Mouse (Mus musculus) lung, postnatal 25 days (tissue): ENCODE data around the gene Efna5.

ENCODE experiments used
- DNase-seq: peaks from one replicate; pipeline ENCODE4 v3.0.0; 2022; ENCODE audit warnings: low spot score

Gene Efna5

DNA sequence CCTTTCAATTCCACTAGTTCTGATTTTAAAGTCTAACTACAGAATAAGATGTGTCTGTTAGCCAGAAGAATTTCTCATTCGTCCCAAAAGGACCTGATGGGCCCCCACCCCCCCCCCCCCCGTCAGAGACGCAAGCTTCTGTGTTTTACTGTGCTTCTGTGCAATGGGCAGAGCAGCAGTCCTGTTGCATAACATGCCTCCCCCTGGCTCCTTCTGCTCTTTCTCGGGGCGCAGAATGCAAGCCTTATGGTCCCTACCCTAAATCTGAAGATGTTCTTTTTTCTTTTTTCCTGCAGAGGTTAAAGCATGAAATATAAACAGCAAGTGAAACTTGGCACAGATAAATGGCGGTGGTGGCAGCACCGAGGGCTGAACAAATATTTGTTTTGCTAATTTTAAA is 224.5 kb downstream of the Efna5 start:
- no peak for DNase-seq

DNA sequence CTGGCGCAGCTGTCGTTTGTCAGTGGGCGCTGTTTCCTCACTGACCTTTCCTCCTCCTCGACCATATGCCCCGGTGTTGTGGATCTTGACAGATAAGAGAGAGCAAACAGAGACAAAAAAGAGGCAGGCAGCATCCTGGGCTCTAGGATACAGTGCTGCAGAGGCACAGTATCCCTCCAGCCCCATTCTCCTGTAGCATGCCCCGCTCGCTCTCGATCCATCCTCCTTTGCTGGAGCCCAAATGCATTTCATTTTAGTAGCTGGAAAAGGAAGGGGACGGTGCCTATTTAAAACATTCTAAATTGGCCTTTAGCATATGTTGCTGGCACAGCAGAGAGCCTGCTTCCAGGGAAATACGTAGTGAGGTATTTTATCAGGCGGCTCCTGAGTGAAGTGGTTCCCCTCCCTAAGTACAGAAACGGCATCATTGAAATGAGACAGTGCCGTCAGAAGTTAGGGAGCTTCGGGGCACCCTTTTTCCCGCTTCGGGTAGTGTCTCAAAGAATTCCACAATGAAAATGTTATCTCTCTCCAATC is 225.2 kb downstream of the Efna5 start:
- no peak for DNase-seq

DNA sequence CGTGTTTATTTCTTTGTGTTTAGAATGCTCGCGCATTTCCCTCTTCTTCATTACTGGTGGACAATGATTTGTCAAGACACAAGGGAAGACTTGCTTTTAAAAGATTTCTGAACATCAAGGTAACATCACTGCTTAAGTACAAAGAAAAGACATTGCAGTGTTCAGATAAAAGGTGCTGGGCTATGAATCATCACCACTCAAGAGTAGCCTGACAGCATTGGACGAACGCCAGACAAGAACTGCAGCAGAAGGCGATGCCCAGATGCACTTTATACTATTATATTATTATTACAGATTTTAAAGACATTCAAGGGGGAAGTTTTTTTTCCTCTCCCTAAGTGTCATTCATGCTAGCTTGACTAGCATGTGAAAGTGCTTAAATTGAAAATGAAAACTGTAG is 228.7 kb downstream of the Efna5 start:
- DNase-seq: no peak

DNA sequence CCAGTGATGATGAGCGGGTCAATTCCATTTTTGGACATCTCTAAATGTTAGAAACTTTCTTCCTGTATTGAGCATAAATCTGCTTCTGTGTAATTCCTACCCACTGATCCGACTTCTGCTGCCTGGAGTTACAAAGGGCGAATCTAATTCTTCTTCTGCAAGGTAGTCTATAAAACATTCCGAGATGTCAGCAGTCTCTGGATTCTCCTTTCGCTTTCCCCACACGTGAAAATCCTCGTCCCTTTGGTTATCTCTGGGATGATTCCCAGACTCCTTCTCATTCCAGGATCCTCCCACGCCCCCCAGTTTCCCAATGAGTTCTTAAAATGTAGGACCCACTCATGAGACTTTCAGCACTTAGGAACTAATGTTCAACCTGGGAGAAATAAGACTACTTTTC is 229.4 kb downstream of the Efna5 start:
- DNase-seq: no peak

DNA sequence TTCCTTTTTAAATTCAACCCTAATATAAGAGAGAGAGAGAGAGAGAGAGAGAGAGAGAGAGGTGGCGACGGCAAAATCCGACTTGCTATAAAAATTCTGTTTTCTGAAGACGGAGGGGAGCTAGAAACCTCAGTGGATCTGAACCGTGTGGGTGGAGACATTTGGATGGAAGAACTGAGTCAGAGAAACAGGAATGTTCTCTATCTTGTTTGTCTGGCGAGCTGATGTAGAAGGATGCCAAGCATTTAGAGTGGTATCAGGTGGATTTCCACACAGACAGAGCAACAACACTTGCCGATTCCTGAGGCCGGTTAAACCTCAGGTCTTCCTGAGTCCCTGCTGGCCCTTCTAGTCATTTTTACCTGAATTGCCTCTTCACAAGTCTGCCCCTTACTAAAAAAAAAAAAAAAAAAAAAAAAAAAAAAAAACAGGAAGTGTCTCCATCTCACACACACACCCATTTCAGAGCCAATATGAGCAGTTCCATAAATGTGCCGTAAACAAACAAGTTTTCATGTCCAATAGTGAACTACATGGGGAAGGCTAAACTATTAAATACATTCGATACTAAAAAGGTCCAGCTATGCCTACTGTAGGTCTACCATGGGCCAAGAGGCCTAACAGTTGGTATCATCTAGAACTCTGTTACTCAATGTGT is 231.7 kb downstream of the Efna5 start:
- DNase-seq: peak; percentile 63

DNA sequence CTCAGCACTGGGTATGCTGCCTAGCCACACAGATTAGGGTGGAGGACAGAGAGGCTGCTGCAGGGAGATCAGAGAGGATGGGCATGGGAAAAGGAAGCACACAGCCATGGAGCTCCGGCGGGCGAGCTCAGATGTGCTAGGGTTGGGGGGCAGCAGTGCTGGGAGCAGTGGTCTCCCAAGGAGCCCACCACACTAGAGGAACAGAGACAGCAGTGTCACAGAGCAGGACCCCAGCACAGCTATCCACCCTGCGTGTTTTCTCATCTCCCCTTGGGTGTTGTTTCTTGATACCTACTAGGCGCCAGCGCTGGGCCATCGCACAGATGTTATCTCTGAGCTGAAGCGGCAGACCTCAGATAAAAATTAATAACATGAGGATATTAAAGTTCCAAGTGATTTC is 234.3 kb downstream of the Efna5 start:
- DNase-seq: no peak

DNA sequence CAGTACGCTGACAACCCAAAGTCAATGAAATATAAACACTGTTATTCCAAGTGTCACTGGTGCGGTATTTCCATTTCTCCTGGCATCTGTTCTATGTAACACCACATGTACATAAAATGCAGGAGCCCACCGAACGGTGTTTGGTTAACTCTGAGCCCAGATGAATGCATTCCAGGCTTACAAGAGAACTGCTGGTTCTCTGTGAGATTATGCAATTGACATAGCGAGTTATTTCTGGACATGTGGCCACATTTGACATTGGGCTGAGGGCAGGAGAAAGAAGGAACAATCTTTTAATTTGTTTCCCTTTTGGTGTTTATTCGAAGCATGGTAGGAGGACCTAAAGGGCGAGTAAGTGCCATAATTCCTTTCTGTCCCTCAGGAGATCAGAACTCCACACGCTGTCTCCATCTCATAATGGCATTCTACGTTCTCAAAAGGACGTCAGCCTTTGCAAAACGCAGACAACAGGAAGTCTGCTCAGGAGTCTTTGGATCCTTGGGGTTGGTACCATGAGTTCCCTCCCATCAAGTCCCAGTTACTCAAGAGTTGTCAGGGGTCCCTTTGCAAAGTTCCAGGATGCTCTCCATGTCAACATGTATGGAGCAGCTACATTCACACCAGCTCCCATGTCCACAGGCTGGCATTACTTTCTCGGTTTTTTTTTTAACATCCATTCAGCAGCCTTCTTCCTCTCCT is 238.5 kb downstream of the Efna5 start:
- DNase-seq: no peak

DNA sequence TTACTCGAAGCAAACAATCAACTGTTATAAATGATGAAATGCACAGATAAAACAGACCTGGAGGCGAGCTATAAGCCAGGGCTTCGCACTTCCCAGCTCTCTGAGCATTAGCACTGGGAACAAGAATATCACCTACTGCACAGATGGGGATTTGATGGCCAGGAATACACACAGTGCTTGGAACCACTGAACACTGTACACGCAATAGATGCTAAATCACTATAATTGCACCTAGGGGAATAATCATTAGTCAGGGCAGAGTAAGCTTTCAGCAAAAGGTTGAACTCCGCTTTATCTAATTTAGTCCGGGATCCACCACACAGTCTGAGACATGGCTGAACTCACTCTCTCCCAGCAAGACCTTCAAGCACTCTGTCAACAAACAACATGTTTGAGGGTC is 240.5 kb downstream of the Efna5 start:
- no peak for DNase-seq

DNA sequence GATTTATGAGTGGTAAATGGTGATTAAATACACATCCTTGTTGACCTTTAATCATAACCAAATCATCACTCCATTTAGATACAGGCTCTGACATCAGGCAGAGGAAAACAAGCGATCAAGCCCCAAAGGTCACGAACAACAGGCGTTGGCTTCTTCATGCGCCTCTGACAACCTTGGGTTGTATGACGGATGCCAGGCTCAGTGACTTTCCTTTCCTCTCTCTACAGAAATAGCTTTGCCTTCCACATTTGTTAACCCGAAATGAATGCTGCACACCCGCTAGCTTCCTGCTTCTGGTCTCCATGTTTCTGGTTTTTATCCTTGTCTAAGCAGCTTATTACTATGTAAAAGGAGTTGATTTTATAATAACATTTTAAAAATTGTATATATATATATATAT is 244.2 kb downstream of the Efna5 start:
- DNase-seq: no peak

DNA sequence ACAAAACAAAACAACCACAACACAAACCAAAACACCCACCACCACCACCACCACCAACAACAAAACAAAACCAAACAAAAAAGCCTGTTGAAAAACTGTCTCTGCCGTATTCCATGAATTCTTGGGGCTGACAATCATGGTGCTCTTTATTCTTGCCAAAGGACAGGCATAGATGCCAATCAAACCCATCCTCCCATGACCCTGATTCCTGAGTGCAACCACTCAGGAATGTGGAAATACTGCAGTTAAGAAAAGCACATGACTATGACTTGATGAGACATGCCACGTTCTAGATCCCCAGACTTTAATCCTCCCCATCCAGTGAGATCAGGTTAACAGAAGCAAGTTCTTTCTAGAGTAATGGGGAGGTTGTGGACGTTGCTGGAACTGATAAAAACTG is 246.2 kb downstream of the Efna5 start:
- no peak for DNase-seq

DNA sequence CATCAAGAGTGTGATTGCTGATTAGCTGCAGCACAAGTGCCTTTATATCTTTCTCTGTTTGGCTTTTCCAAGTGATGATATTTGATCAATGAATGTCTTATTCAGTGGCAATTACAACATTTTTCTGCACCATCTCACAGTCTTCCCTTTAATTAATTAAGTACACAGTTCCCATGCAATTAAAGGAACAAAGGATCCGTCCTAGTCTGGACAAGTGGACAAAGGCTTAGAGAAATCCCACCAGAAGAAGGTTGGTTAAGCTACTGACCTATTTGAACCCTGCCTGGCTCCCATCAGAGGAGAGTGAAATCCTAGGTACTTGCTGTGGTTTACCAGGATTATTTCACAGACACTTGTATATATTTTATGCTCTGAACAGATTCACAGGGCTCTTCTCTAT is 252.6 kb downstream of the Efna5 start:
- DNase-seq: no peak

DNA sequence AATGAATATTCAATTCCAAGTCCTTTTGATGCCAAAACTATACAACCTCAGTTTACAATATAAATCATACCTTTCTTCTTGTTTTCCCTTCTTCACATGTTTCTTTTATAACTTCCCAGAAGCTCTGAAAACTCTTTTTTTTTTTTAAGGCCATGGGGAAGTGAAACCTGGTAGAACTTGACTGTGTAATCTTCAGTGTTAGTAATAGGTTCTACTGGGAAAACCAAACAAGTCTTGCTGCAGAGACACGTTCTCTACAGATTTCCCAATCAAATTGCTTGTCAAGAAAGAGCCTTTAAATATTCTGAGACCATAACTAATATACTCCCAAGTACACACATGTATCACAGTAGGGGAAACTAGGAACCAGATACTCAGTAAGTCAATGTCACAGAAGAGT is 253.6 kb downstream of the Efna5 start:
- no peak for DNase-seq

DNA sequence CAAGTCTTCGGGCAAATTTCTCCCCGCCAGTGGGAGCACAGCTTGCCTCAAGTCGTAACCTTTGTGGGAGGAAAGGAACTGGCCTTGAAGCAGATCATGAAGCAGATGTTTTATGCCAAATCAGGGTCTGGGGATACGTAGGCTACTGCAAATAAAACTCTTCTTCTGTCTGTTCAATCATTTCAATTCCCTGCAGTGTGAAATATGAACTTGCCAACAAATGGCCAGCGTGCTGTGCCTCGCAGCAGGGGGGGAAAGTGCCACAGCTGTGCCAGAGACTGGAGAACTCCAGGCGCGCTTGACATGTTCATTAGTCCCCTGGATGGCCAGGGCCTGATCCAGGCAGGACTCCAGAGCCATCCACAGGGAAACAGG is 255.5 kb downstream of the Efna5 start:
- no peak for DNase-seq

DNA sequence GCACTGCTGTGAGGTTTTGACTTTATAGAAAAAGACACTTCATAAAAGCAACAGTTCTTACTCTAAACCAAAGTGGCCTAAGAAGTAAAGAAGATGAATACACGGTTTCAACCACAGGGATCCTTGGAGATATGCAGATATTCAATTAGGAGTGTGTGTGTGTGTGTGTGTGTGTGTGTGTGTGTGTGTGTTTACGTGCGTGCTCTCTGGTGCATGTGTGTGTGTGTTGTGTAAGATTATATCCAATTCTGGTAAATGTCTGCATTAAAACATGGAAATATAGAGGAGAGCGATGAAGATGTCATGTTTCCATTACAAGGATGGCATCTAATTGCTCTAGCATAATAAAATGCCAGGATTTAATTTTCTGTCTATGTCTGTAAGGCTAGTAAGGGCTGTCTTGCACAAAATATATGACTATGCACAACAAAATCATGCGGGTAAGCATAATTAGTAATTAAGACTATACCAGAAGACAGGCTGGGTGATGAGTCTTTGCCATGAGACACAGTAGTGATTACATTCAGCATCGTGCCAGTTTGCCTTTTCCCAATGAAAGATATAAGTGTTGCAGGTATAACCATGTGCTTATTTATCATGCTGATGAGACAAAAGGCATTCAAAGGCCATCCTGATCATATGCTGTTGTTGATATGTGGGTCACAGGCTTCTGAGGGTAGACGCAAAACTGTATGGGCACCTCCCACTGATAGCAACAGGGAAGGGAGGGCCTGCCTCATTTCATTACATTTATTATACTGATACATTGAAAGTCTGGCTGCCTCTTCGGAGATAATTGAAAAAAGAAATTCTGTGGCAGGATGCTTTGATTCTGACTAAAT is 256.1 kb downstream of the Efna5 start:
- DNase-seq: no peak

DNA sequence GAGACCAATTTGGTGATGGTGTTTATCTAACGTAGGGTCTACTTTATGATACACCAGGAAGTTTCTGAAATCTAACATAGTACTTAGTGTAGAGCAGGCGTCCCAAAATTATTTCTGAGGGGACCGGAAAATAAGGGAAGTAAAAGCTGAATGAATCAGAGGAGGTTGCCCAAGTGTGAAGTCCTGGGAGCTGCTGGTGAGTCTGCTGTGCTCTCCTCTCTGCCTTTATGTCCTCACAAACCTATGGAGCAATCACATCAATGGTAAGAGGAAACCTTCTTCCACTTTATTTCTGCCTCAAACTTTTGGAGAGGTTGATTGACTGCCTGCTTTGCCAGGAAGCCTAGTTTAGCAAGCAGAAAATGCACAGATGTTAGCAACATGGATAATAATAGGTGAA is 257.9 kb downstream of the Efna5 start:
- no peak for DNase-seq

DNA sequence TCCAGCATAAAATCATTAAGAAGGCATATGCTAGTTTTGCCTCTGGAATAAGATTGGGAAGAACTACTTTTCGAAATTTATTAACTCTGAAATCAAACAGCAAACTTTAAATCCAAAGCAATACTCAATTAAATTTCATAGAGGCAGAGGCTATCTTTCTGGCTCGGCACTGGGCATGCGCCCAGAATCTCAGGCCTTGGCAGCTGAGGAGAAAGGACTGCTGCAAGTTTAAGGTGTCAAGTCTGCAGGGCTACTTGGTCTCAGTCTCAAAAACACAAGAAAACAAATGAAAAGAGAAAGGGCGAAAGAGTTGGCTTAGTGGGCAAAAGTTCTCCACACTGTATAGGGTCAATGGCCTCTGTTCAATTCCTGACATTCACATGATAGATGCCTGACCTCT is 258.6 kb downstream of the Efna5 start:
- DNase-seq: no peak

DNA sequence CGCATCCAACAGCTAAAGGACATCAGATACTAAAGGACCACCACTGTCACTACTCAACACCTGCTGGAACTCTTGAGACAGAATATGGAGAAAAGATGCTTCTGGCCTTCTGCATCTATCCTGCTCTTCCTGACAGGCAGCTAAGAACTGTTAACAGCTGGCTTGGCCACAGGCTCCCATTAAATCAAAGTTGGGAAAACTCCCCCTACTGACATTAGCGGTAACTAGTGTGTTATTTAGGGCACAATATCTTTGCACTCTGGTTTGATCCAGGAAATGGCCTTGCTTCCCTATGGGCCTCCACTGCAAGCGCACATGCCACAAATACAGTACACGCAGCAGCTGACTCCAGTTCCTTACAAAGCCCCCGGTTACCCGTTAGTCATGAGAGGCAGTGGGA is 266.0 kb downstream of the Efna5 start:
- no peak for DNase-seq

DNA sequence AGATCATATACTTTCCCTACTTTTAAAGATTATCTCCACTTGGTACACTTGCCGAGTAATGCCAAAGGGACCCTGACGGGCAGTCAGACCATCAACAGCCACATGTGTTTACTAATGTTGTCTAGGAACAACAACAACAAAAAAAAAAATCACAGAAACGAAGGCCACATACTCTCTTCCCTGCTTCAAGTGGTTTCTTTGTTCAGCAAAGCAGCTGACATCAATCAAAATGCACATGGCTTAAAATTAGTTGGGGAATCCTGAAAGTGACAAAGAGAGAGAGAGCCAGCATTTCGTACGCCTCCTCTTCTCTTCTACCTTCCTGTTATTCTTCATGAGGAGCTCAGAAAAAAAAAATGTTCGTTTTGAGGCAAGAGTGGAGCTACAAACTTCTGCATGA is 266.4 kb downstream of the Efna5 start:
- no peak for DNase-seq

DNA sequence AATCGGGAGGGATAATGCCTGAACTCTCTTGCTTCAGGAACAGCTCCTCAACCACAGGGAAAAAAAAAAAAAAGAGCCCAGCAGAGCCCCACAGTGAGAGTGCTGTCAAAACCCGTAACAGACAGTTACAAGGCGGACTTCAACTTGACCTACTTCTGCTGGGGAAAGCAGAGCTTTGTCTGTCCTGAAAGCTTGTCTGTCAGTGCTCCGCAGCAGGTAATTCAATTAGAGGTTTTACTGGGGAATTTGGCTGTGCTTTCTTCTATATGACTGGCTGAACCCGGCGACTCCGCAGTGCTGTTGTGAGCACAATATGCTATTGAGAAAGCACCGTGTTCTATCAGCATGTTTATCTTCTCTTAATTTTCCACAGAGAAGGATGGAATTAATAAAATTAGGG is 266.9 kb downstream of the Efna5 start:
- no peak for DNase-seq

DNA sequence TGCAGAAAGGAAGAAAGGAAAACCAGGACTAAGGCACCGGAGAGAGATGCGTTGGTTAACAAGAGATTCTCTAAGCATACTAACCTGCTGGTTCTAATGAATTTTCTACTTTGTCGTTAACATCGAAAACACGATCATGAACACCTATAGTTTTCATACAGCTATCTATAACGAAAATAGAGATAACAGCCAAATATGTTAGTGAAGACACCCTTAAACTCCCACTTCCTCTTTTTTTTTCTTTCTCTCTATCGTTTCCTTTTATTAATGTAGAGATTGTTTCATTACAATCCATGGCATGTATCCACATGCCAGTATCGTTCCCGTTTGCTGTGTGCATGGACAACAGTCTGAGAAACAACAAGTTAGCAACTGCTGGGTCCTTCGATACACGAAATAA is 267.9 kb downstream of the Efna5 start:
- no peak for DNase-seq

DNA sequence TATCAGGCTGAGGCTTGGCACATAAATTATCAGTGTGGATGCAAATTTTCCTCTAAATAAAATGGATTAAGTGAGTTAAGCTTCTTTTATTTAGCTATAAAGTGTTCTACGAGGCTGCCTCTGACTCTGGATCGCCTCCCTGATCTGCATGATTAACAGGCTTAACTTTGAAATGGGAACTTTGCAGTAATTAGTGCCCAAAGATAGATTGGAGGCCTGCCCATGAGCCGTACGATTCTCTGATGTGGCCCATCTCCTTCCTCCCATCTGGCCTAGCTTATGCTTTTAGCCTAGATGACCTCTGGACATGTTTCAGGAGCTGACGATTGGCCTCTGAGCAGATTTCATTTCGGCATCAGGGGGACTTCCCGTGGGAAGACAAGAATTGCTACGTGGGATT is 273.0 kb downstream of the Efna5 start:
- DNase-seq: no peak

DNA sequence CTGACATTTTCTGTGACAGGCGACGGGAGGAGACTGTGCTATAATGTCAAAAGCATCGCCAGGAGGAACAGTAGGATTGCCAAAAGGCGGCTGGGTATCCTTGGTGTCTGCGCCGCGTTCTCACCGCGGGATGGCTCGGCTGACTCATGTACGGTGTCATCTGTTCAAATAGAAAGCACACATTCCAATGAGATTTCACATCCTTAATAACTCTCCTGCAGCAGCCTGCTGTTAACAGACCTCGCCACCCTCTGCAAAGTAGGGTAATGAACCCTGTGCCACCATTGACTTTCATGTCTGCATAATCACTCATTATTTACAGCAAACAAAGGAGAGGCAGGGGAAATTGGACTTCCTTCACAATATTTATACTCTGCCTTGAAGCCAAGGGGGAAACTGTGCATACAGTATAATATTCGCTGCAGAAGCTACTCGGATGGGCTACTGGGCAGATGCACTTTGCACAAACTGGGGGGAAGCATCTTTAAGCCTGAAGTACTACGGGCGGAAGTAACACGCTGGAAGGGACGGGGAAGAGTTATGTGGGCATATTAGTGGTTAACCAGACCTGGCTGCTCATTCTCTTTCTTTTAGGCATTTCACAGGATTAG is 273.7 kb downstream of the Efna5 start:
- DNase-seq: no peak

DNA sequence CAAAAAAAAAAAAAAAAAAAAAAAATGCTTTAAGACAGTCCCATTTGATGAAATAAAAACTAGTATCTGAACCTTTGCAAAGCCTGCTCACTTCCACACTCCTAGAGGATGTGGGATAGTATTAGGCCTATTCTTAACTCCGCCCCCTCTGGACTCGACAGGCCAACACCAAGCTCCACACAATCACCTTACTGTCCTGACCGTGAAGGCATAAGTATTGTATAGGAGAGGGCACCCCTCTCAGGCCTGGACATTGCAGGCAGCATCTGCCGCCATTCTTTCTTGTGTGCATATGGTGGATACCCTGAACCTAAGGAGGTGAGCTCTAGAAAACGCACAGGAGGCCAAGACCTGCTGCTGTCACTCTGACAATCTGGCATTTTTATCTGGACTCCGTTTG is 274.4 kb downstream of the Efna5 start:
- no peak for DNase-seq
